Mouse (Mus musculus): ENCODE measurements around the gene Polr3g. TPM values are rescaled to one million over a fixed set of nuclear protein-coding genes. Genes with fewer than 3 reads are reported as not detected.
A peak's percentile ranks its signal among the peaks of the same experiment; 100 is the strongest.
"Not testable (repeated sequence)": the region's sequence is repeated elsewhere in the genome, so short reads cannot be mapped to it uniquely, and the experiment has no call there.

Gene Polr3g
- total RNA-seq, 2 experiments from 2014 or later, result 1.1 to 1.3 TPM

DNA sequence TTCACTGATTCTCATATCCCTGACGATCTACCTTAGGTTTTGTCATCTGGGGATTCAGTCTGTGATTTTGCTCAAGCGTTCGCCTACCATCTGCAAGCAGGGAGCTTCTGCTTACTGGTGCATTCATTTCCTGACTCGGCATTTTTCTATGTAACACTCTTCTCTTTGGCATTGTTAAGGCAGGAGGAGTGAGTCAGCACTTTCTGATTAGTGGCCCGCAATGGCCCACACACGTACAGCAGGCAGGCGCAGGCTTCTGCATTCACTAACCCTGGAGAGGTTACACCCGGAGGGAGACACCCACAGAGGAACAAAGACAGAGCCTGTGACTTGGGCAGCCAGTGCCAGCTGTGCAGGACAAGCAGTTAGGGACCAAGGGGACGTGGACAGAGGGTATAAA is 19.2 kb downstream of the Polr3g start:
- intact Hi-C loops (cut with DNase I), result no loop called here
- no peak for DNase-seq

DNA sequence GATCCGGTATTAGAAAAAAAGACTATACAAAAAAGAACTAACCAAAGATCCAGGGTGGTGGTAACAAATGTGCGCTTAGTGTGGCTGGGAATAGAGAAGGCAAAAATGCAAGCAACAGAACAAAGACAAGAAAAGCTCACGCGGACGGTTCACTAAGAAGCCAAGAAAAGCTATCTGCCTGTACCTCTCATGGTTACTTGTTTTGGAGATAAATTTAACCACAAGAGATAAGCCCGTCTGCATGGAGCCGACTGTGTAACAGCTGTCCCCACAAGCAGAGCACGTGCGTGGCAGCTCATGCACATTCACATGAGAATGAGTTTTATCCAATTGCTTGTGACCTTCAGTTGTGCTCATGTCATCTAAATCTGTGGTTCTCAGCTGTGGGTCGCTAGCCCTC is 20.3 kb downstream of the Polr3g start:
- no peak for DNase-seq
- intact Hi-C loops (cut with DNase I), result no loop called here

DNA sequence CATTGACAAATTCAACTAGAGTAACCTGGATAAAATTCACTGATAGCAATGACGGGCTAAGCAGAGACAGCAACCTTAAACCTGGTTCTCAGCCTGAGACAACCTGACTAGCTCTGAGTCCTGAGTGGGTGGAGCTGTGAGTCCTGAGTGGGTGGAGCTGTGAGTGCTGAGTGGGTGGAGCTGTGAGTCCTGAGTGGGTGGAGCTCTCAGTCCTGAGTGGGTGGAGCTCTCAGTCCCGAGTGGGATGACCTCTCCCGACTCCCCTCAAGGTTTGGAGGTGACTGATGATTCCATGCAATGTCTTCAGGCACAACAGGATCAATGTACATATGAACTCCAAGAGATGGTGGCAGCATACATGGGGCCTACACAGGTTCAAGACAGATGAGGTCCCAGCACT is 21.2 kb downstream of the Polr3g start:
- no peak for DNase-seq
- intact Hi-C loops (cut with DNase I), result no loop called here

- intact Hi-C loops (cut with DNase I), result no loop called here
- DNase-seq, result no peak
Observed at GRCm38 (mm10) chr13:81684884-81685283, 25.9 kb downstream of the Polr3g start.

DNA sequence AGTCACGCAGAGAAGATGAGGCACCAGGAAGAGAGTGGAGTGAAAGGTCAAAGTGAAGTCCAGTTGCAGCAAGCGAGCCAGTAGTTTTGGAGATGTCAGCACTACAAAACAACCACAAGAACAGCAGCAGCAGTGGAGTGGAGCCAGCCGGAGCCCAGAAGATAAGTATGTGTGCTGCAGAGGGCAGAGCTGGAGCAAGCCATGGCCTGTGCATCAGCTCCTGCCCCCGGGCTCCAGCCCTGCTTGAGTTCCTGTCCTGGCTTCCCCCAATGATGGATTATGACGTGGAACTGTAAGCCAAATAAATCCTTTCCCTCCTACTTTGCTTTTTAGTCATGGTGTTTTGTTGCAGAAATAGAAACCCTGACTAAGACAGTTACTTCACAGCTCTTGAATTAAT is 26.6 kb downstream of the Polr3g start:
- intact Hi-C loops (cut with DNase I), result no loop called here
- DNase-seq, result no peak

- no peak for DNase-seq
- intact Hi-C loops (cut with DNase I), result no loop called here
Observed at GRCm38 (mm10) chr13:81683107-81683506, 27.7 kb downstream of the Polr3g start.

GRCm38 (mm10) chr13:81675333-81675732 is 35.5 kb downstream of the Polr3g start:
- intact Hi-C loops (cut with DNase I), result no loop called here

GRCm38 (mm10) chr13:81667713-81668112 is 43.1 kb downstream of the Polr3g start:
- intact Hi-C loops (cut with DNase I), result no loop called here
- no peak for DNase-seq

More at GRCm38 (mm10) chr13:81675333-81675732, 35.5 kb downstream of the Polr3g start:
- no peak for DNase-seq

DNA sequence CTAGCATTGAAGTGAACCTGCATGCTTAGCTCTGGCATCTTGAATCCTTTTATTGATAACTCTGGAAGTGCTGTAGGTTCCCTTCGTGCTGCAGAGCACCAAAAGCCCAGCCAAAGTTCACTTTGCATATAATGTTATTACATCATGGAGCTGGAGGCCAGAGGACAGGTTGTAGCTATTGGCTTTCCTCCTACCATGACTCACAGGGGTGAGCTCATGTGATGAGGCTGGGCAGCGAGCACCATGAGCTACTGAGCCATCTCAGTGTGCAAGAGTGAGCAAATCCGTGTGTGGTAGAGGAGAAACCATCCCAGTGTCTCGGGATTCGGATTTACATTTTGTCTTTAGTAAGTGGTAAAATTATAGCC is 46.5 kb downstream of the Polr3g start:
- intact Hi-C loops (cut with DNase I), result no loop called here
- DNase-seq, result no peak

DNA sequence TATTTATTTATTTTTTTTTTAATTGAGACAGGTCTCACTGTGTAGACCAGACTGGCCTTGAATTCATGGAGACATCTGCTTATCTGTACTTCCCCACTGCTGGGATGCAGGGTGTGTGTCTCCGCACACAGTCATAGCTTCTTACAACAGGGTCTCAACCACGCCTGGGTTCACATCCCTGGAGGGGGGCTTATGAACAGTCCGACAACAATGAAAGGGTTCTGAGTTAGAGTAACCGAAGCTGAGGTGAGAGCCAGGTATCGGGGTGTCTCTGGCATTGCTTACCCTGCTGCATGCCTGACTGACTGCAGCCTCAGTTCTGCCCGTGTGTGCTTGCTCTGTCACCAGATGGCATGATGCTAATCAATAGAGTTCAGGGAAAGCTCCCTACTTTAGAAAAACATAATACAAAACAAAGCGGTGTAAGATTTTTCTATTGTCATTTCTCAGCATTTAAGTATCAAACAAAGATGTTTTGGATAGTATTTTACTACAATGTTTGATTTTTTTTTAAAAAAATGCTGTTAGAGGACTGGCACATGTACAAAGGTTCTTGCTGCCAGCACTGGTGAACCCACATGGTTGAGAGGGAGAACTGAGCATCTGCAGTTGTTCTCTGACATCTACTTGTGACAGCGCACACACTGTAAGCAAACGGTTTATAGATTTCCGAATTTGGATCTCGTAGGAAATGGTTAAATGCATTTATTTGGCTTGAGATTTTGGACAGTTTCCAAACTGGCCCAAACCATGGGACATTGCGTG is 47.1 kb downstream of the Polr3g start:
- no peak for DNase-seq
- intact Hi-C loops (cut with DNase I), result no loop called here

DNA sequence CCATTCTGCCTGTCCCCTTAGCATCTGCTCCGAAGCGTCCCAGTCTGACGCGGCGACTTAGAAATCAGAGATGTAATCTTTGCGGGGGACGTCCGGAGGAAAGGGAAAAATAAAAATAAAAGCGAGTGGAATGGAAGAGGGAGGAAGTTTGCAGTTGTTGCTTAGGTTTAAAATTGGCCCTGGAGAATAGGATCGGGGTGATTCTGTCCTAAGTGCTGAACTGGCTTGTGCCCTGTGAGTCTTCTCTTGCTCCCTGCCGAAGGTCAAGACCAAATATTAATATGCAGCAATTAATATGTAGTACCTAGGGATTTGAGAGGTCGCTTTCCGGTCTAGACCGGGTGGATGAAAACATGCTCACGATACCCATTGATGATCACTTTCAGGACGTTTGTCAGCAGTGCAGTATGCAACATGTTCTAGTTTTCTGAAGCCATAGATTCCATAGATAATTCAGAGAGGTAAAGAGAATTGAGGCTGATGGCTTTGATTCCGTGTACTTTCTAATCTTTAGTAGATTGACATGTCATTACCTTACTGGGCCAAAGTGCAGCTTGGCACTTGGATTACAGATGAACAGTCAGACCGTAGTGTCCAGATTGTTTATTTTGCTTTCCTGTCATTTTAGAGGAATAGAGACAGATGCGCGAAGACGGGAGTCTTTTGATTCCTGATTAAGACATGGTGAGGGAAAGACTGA is 52.6 kb downstream of the Polr3g start:
- no peak for DNase-seq
- intact Hi-C loops (cut with DNase I), result loop anchor here (5.0 kb wide), 2 partner anchors 54 to 124 kb away; partner anchors contain the start of genes Cetn3, Mblac2 and Polr3g

GRCm38 (mm10) chr13:81657351-81658052 is 53.3 kb downstream of the Polr3g start, which contains the start of gene Lysmd3:
Gene Lysmd3 (plus strand): TSS chr13:81657663.
- peak; percentile 86 for DNase-seq
- intact Hi-C loops (cut with DNase I), result loop anchor here (5.0 kb wide), 2 partner anchors 55 to 125 kb away; partner anchors contain the start of genes Cetn3, Mblac2 and Polr3g

DNA sequence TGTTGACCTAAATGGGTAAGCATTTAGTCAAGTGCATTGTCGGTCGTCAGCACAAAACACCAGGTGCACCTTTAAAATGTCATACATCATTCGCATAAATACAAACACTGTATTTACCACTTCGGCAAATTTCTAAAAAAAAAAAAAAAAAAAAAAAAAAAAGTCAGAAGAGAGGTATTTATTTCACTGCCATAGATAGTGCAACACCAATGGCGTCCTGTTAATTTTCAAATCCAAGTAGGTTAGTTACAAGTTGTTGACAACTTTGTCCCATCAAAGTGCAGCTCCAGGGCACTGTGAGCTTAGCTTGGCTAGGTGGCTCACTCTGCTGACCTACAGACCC is 53.8 kb downstream of the Polr3g start:
- intact Hi-C loops (cut with DNase I), result loop anchor here (5.0 kb wide), 2 partner anchors 55 to 125 kb away; partner anchors contain the start of genes Cetn3, Mblac2 and Polr3g
- DNase-seq, result no peak

GRCm38 (mm10) chr13:81656091-81656850 is 54.5 kb downstream of the Polr3g start:
- DNase-seq, result no peak
- intact Hi-C loops (cut with DNase I), result loop anchor here (5.0 kb wide), 2 partner anchors 56 to 126 kb away; partner anchors contain the start of genes Cetn3, Mblac2 and Polr3g

DNA sequence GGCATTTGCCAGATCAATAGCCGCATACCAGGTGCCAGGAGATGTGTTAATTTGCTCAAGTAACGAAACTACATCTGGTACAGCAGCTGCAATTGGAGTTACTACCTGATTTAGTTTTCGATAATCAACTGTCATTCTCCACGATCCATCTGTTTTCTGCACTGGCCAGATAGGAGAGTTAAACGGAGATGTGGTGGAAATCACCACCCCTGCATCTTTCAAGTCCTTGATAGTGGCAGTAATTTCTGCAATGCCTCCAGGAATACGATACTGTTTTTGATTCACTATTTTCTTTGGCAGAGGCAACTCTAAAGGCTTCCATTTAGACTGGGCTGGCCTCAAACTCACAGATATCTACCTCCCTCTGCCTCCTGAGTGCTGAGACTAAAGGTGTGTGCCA is 60.4 kb downstream of the Polr3g start:
- DNase-seq; intact Hi-C loops (cut with DNase I): not testable (repeated sequence)

DNA sequence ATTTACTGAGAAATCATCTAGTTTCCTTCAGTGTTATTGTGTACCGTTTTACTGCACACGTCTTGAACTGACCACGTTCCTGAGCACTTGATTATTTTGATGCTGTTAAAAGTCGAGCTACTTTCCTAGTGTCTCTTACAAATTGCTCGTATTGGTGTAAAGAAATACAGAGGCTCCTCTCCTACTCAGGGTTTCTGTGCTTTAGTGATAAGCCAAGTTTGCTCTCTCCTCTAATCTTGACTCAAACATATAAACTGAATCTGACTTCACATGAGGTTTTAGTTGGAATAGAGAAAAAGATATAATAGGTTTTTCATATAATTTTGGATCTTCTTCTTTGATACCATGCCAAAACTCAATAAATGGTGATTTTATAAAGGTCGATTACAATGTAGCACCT is 64.5 kb downstream of the Polr3g start:
- no peak for DNase-seq
- intact Hi-C loops (cut with DNase I), result no loop called here

- no peak for DNase-seq
- intact Hi-C loops (cut with DNase I), result loop anchor here (5.0 kb wide), 2 partner anchors 118 to 202 kb away; no protein-coding TSS in a partner anchor
Observed at GRCm38 (mm10) chr13:81644047-81644565, 66.7 kb downstream of the Polr3g start.

- no peak for DNase-seq
- intact Hi-C loops (cut with DNase I), result loop anchor here (5.0 kb wide), 2 partner anchors 120 to 200 kb away; no protein-coding TSS in a partner anchor
Observed at GRCm38 (mm10) chr13:81642491-81643149, 68.2 kb downstream of the Polr3g start.

Data from gastrocnemius, postnatal 36 days (tissue).